Mouse (Mus musculus) intestine, embryonic 16.5 days (tissue): ENCODE data around the gene Taf8. TPM values are rescaled to one million over a fixed set of nuclear protein-coding genes. Genes with fewer than 3 reads are reported as not detected.

Experiments
- ATAC-seq: fragments of 200-750 bp; cut with Nextera tagmentation; 2 replicates; pipeline ENCODE4 v1.8.0; 2017; ENCODE audit warnings: moderate TSS enrichment, moderate library complexity
- H3K27ac ChIP-seq: fragments of 300-500 bp; sonication (generic); 2 replicates; pipeline ENCODE4 v1.5.1; 2014; ENCODE audit warnings: mild to moderate bottlenecking, low read length
- H3K27me3 ChIP-seq: fragments of 300-500 bp; sonication (generic); replicated peaks from 2 replicates; pipeline ENCODE4 v1.6.1; 2014; ENCODE audit warnings: low read length, control low read depth, mixed read lengths; ENCODE audit not compliant: control insufficient read depth, insufficient read depth
- H3K36me3 ChIP-seq: fragments of 300-500 bp; sonication (generic); 2 replicates; pipeline ENCODE4 v1.6.1; 2014; ENCODE audit warnings: low read length, control low read depth; ENCODE audit not compliant: control insufficient read depth, insufficient read depth
- H3K4me1 ChIP-seq: fragments of 300-500 bp; sonication (generic); 2 replicates; pipeline ENCODE4 v1.6.1; 2014; ENCODE audit warnings: low read length, control low read depth, mixed read lengths; ENCODE audit not compliant: control insufficient read depth, insufficient read depth
- H3K4me2 ChIP-seq: fragments of 300-500 bp; sonication (generic); 2 replicates; pipeline ENCODE4 v1.6.1; 2014; ENCODE audit warnings: low read depth, low read length, control low read depth
- H3K4me3 ChIP-seq: fragments of 300-500 bp; sonication (generic); 2 replicates; pipeline ENCODE4 v1.5.1; 2014; ENCODE audit warnings: mild to moderate bottlenecking, low read length
- H3K9ac ChIP-seq: fragments of 300-500 bp; sonication (generic); 2 replicates; pipeline ENCODE4 v1.6.1; 2014; ENCODE audit warnings: low read depth, low read length
- H3K9me3 ChIP-seq: fragments of 300-500 bp; sonication (generic); 2 replicates; pipeline ENCODE4 v1.6.1; 2016; ENCODE audit warnings: low read length, control low read depth; ENCODE audit not compliant: control insufficient read depth
- WGBS: fragments of 180-500 bp; shearing (Covaris S2); extraction: QIAGEN DNeasy Blood & Tissue Kit; methylation state at CpG from one replicate; pipeline ENCODE4 v1.1.7; 2014; 5-methylcytosine and 5-hydroxymethylcytosine counted together
- polyA plus RNA-seq: library from polyadenylated mRNA; unstranded; fragments of >200 nt; fragmentation: Nextera tagmentation; extraction: Ambion mirVana; gene quantifications from 2 replicates; pipeline ENCODE4 v1.2.1, GENCODE M21; 2015

The Taf8 gene
- polyA plus RNA-seq, 1 experiment from 2014 or later: 20.4 TPM

DNA sequence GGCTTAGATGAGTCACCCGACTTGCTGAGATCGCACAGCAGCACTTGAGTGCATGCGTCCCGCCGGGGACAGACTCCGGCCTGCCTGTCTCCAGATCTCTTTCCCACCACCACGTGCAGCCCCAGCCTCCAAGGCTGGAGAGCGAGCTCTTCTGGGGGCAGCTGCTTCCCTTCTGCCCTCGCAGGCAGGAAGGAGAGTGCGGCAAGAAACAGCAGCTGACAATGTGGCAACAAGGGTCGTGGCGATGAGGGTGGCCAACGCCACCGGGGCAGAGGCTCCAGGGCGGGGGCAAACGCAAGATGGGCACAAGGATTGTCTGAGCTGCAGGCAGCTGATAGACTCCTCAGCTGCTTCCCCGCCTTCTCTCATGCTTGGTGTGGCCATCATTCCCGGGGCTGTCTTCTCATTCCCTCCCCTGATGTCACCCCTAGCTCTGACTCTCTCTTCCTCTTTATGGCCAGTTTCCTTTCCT is 21.2 kb upstream of the Taf8 start:
- H3K27me3 ChIP-seq: no peaks in the 10 kb centered on the region
- no peak; the same call in 1 of the 2 replicates for ATAC-seq
- no peaks in the 10 kb centered on the region for H3K9me3 ChIP-seq
- H3K4me3 ChIP-seq: no peak overlapping the region
- peak overlapping the region; percentile 21 for H3K9ac ChIP-seq
- no peaks in the 10 kb centered on the region for H3K36me3 ChIP-seq
- WGBS: 35% methylated on average over 18 of the region's 18 CpGs
- peak overlapping the region; percentile 92 for H3K27ac ChIP-seq
- no peak overlapping the region for H3K4me2 ChIP-seq
- H3K4me1 ChIP-seq: peaks cover 45% of the 10 kb centered on the region

- ATAC-seq: no peak
- Histone ChIP-seq H3K9me3 (no peaks in the 10 kb centered on the region), H3K27me3 (no peaks in the 10 kb centered on the region), H3K36me3 (no peaks in the 10 kb centered on the region), H3K27ac (peak overlapping the region; percentile 92), H3K9ac (peak overlapping the region; percentile 39), H3K4me1 (peaks cover 41% of the 10 kb centered on the region), H3K4me3 (no peak overlapping the region), H3K4me2 (peak overlapping the region; percentile 23; the same call in 1 of the 2 replicates)
- 44% methylated on average over 4 of the region's 4 CpGs for WGBS
Observed at GRCm38 (mm10) chr17:47522536-47522935, 20.4 kb upstream of the Taf8 start.

DNA sequence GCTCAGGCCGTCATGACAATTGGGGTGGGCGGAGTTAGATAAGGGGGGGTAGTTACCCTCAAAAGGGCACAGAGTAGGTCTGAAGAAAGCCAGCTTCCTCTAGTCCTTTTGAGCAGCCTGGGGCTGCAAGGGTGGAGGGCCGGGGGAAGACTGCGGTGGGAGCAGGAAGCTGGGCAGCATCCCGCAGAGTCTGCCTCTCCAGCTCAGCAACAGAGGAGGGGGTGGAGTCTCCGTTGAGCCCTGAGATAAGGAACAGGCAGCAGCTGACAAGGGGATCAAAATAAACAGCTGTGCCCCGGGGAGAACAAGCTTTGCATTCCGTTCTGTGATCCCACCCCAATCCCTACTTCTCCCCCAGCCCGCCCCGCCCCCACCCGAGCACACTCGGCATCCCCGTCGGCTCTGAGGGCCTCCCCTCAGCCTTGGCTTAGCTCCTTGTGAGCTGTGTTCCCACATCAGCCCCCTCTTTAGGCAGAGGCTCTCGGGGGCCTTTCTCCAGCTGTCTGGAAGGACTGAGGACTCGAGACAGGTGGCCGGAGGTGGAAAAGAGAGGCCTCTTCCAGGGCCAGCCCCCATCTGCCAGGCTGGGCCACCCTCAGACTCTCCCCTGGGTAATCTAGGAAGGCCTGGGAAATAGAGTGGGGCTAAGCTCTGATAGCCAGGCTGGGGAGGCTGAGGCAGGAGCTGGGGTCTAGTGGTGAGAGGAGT is 19.6 kb upstream of the Taf8 start:
- Histone ChIP-seq H3K36me3 (no peaks in the 10 kb centered on the region), H3K9me3 (no peaks in the 10 kb centered on the region), H3K9ac (peak overlapping the region; percentile 58), H3K4me3 (peak overlapping the region; percentile 2; the same call in 1 of the 2 replicates), H3K27ac (peak overlapping the region; percentile 92), H3K4me1 (peaks cover 35% of the 10 kb centered on the region), H3K4me2 (peak overlapping the region; percentile 44), H3K27me3 (no peaks in the 10 kb centered on the region)
- WGBS: 4% methylated on average over 17 of the region's 17 CpGs
- peak; percentile 84 for ATAC-seq

GRCm38 (mm10) chr17:47518205-47518604 is 16.1 kb upstream of the Taf8 start:
- peak overlapping the region; percentile 34 for H3K9ac ChIP-seq
- WGBS: 13% methylated on average over 8 of the region's 8 CpGs
- ATAC-seq: peak; percentile 34
- no peaks in the 10 kb centered on the region for H3K9me3 ChIP-seq
- 0 out of 2 replicates have a peak overlapping the region, but pooled peaks have one; percentile 11 for H3K4me2 ChIP-seq
- peak overlapping the region; percentile 88 for H3K27ac ChIP-seq
- no peak overlapping the region for H3K4me3 ChIP-seq
- H3K27me3 ChIP-seq: no peaks in the 10 kb centered on the region
- no peaks in the 10 kb centered on the region for H3K36me3 ChIP-seq
- H3K4me1 ChIP-seq: peaks cover 45% of the 10 kb centered on the region

- ATAC-seq: no peak
- WGBS: 98% methylated on average over 3 of the region's 3 CpGs
- Histone ChIP-seq H3K4me2 (no peak overlapping the region), H3K9me3 (no peaks in the 10 kb centered on the region), H3K27ac (no peak overlapping the region), H3K27me3 (no peaks in the 10 kb centered on the region), H3K9ac (no peak overlapping the region), H3K4me3 (no peak overlapping the region), H3K36me3 (no peaks in the 10 kb centered on the region), H3K4me1 (peaks cover 44% of the 10 kb centered on the region)
Observed at GRCm38 (mm10) chr17:47516232-47516631, 14.1 kb upstream of the Taf8 start.

DNA sequence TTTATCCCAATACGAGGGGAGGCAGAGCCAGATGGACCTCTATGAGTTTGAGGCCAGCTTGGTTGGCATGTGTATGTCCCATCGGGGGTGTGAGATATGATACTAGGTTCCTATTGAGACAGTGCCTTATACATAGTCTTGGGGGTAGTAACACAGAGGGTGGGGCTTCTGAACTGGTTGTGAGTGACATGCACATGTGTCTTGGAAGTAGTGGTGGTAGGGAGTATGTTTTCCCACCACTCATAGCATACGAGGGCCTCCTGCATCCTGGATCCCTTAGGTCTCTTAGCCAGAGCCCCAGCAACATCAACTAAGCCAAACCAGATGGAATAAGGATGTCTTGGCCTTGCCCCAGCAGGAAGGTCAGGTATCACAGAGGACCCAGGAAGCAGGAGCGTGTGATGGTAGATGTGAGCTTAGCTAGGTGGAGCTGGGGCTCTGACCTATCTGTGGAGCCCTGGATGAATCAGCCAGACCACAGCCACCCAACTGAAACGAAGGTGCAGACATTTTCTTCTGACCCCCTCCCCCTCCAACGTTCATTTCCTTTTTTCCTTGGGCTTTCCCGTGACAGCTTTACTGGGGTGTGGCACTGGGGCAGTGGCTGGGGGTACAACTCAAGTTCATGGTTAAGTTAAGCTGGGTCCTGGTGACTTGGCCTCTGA is 13.2 kb upstream of the Taf8 start:
- Histone ChIP-seq H3K36me3 (no peaks in the 10 kb centered on the region), H3K9me3 (no peaks in the 10 kb centered on the region), H3K4me3 (no peak overlapping the region), H3K4me1 (peaks cover 48% of the 10 kb centered on the region), H3K27me3 (no peaks in the 10 kb centered on the region), H3K9ac (no peak overlapping the region), H3K4me2 (no peak overlapping the region), H3K27ac (no peak overlapping the region)
- 71% methylated on average over 7 of the region's 7 CpGs for WGBS
- no peak for ATAC-seq

- 0 out of 2 replicates have a peak overlapping the region, but pooled peaks have one; percentile 17 for H3K9ac ChIP-seq
- H3K9me3 ChIP-seq: no peaks in the 10 kb centered on the region
- ATAC-seq: peak; percentile 4; the same call in 1 of the 2 replicates
- H3K27me3 ChIP-seq: no peaks in the 10 kb centered on the region
- peaks cover 56% of the 10 kb centered on the region for H3K4me1 ChIP-seq
- H3K4me2 ChIP-seq: no peak overlapping the region
- 56% methylated on average over 10 of the region's 10 CpGs for WGBS
- no peaks in the 10 kb centered on the region for H3K36me3 ChIP-seq
- no peak overlapping the region for H3K4me3 ChIP-seq
- peak overlapping the region; percentile 83 for H3K27ac ChIP-seq
Observed at GRCm38 (mm10) chr17:47512956-47513775, 11.1 kb upstream of the Taf8 start.

GRCm38 (mm10) chr17:47511111-47512020 is 9.3 kb upstream of the Taf8 start:
- whole genome bisulfite sequencing: 6% methylated on average over 25 of the region's 25 CpGs
- Histone ChIP-seq H3K4me3 (peak overlapping the region; percentile 32), H3K4me1 (peaks cover 59% of the 10 kb centered on the region), H3K4me2 (peak overlapping the region; percentile 56), H3K9me3 (no peaks in the 10 kb centered on the region), H3K27ac (peak overlapping the region; percentile 95), H3K36me3 (no peaks in the 10 kb centered on the region), H3K27me3 (no peaks in the 10 kb centered on the region), H3K9ac (peak overlapping the region; percentile 67)
- ATAC-seq: peak; percentile 90
